Mouse (Mus musculus) neural tube, embryonic 11.5 days (tissue): ENCODE results near the gene Coa3. TPM values are rescaled to one million over a fixed set of nuclear protein-coding genes. Genes with fewer than 3 reads are reported as not detected.

ENCODE experiments used
- ATAC-seq: fragments of 200-750 bp; cut with Nextera tagmentation; 2 replicates; pipeline ENCODE4 v1.8.0; 2017; ENCODE audit warnings: moderate number of reproducible peaks, mild to moderate bottlenecking, moderate TSS enrichment, moderate library complexity; ENCODE audit not compliant: insufficient read depth, low FRiP score, low TSS enrichment
- DNase-seq: peaks from one replicate; pipeline ENCODE4 v3.0.0-alpha.2; 2015; ENCODE audit warnings: low spot score
- H3K27ac ChIP-seq: fragments of 300-500 bp; sonication (generic); 2 replicates; pipeline ENCODE4 v1.5.1; 2014; ENCODE audit warnings: low read depth, mild to moderate bottlenecking, low read length
- H3K27me3 ChIP-seq: fragments of 300-500 bp; sonication (generic); 2 replicates; pipeline ENCODE4 v1.6.1; 2014; ENCODE audit warnings: mild to moderate bottlenecking, low read length, mixed read lengths; ENCODE audit not compliant: control insufficient read depth, insufficient read depth
- H3K36me3 ChIP-seq: fragments of 300-500 bp; sonication (generic); 2 replicates; pipeline ENCODE4 v1.6.1; 2014; ENCODE audit warnings: mild to moderate bottlenecking, low read length, moderate library complexity, mixed read lengths; ENCODE audit not compliant: control insufficient read depth, insufficient read depth
- H3K4me1 ChIP-seq: fragments of 300-500 bp; sonication (generic); 2 replicates; pipeline ENCODE4 v1.6.1; 2014; ENCODE audit warnings: low read length, mixed read lengths; ENCODE audit not compliant: control insufficient read depth, insufficient read depth
- H3K4me2 ChIP-seq: fragments of 300-500 bp; sonication (generic); 2 replicates; pipeline ENCODE4 v1.6.1; 2014; ENCODE audit warnings: low read depth, mild to moderate bottlenecking, moderate library complexity
- H3K4me3 ChIP-seq: fragments of 300-500 bp; sonication (generic); 2 replicates; pipeline ENCODE4 v1.5.1; 2014; ENCODE audit warnings: low read depth, low read length
- H3K9ac ChIP-seq: fragments of 300-500 bp; sonication (generic); 2 replicates; pipeline ENCODE4 v1.6.1; 2014; ENCODE audit warnings: mild to moderate bottlenecking, low read length
- H3K9me3 ChIP-seq: fragments of 300-500 bp; sonication (generic); 2 replicates; pipeline ENCODE4 v1.6.1; 2016; ENCODE audit warnings: low read length; ENCODE audit not compliant: control insufficient read depth
- WGBS: fragments of 180-500 bp; shearing (Covaris S2); extraction: QIAGEN DNeasy Blood & Tissue Kit; methylation state at CpG from one replicate; pipeline ENCODE4 v1.1.7; 2014; 5-methylcytosine and 5-hydroxymethylcytosine counted together
- polyA plus RNA-seq: library from polyadenylated mRNA; unstranded; fragments of >200 nt; fragmentation: Nextera tagmentation; extraction: Ambion mirVana; gene quantifications from 2 replicates; pipeline ENCODE4 v1.2.1, GENCODE M21; 2014

Gene Coa3
- polyA plus RNA-seq, 1 experiment from 2014 or later, result 196 TPM

GRCm38 (mm10) chr11:101251031-101251430, 27.9 kb downstream of the Coa3 start:
- no peak for ATAC-seq
- 77% methylated on average over 2 of the region's 2 CpGs for WGBS

GRCm38 (mm10) chr11:101248258-101248994, 30.5 kb downstream of the Coa3 start:
- Histone ChIP-seq H3K4me2 (no peak overlapping the region), H3K36me3 (no peaks in the 10 kb centered on the region), H3K27me3 (peaks cover 19% of the 10 kb centered on the region), H3K9ac (no peak overlapping the region), H3K4me1 (peaks cover 13% of the 10 kb centered on the region), H3K4me3 (no peak overlapping the region), H3K9me3 (no peaks in the 10 kb centered on the region), H3K27ac (no peak overlapping the region)
- no peak for ATAC-seq
- 32% methylated on average over 14 of the region's 14 CpGs for WGBS
- peak; percentile 72 for DNase-seq

More at GRCm38 (mm10) chr11:101251031-101251430, 27.9 kb downstream of the Coa3 start:
- Histone ChIP-seq H3K36me3 (no peaks in the 10 kb centered on the region), H3K4me2 (no peak overlapping the region), H3K27me3 (peaks cover 14% of the 10 kb centered on the region), H3K4me3 (no peak overlapping the region), H3K4me1 (peaks cover 18% of the 10 kb centered on the region), H3K9me3 (no peaks in the 10 kb centered on the region), H3K27ac (no peak overlapping the region), H3K9ac (no peak overlapping the region)
- no peak for DNase-seq

- Histone ChIP-seq H3K4me2 (peak overlapping the region; percentile 95; the same call in 1 of the 2 replicates), H3K27me3 (peaks cover 19% of the 10 kb centered on the region), H3K27ac (no peak overlapping the region), H3K9me3 (no peaks in the 10 kb centered on the region), H3K4me1 (peaks cover 10% of the 10 kb centered on the region), H3K36me3 (no peaks in the 10 kb centered on the region), H3K9ac (no peak overlapping the region), H3K4me3 (no peak overlapping the region)
- ATAC-seq, result no peak
- 83% methylated on average over 6 of the region's 6 CpGs for WGBS
- no peak for DNase-seq
Observed at GRCm38 (mm10) chr11:101247521-101248030, 31.3 kb downstream of the Coa3 start.

GRCm38 (mm10) chr11:101246702-101247012, 32.3 kb downstream of the Coa3 start:
- Histone ChIP-seq H3K36me3 (no peaks in the 10 kb centered on the region), H3K9ac (peak overlapping the region; percentile 73), H3K4me1 (peaks cover 10% of the 10 kb centered on the region), H3K9me3 (no peaks in the 10 kb centered on the region), H3K4me3 (peak overlapping the region; percentile 59), H3K27ac (0 out of 2 replicates have a peak overlapping the region, but pooled peaks have one; percentile 27), H3K4me2 (peak overlapping the region; percentile 95), H3K27me3 (peaks cover 19% of the 10 kb centered on the region)
- no peak; the same call in 1 of the 2 replicates for ATAC-seq
- WGBS, result 9% methylated on average over 7 of the region's 7 CpGs
- no peak for DNase-seq

GRCm38 (mm10) chr11:101245855-101246701, 32.8 kb downstream of the Coa3 start, which contains the start of gene Ramp2:
Gene Ramp2 (plus strand): TSS chr11:101246028.
- Histone ChIP-seq H3K4me3 (peak within 1 kb of the TSS; percentile 59), H3K9ac (peak within 1 kb of the TSS; percentile 73), H3K9me3 (no peaks in the 10 kb centered on the region), H3K27me3 (peaks cover 19% of the 10 kb centered on the region), H3K4me2 (peak within 1 kb of the TSS; percentile 95), H3K4me1 (peaks cover 10% of the 10 kb centered on the region), H3K27ac (0 out of 2 replicates have a peak within 1 kb of the TSS, but pooled peaks have one; percentile 27), H3K36me3 (no peaks in the 10 kb centered on the region)
- under 1% methylated on average over 62 of the region's 63 CpGs for WGBS
- DNase-seq, result peak; percentile 57
- ATAC-seq, result peak; percentile 55; the same call in 1 of the 2 replicates

- no peak for ATAC-seq
- WGBS, result 20% methylated on average over 4 of the region's 4 CpGs
- H3K4me1 ChIP-seq, result peaks cover 10% of the 10 kb centered on the region
- DNase-seq, result no peak
- H3K4me3 ChIP-seq, result no peak overlapping the region
- H3K27me3 ChIP-seq, result peaks cover 19% of the 10 kb centered on the region
- H3K9me3 ChIP-seq, result no peaks in the 10 kb centered on the region
- no peaks in the 10 kb centered on the region for H3K36me3 ChIP-seq
- H3K9ac ChIP-seq, result no peak overlapping the region
- H3K4me2 ChIP-seq, result no peak overlapping the region; the same call in 1 of the 2 replicates
- no peak overlapping the region for H3K27ac ChIP-seq
Observed at GRCm38 (mm10) chr11:101245071-101245470, 33.8 kb downstream of the Coa3 start.

GRCm38 (mm10) chr11:101238071-101238647, 40.8 kb downstream of the Coa3 start:
- H3K9ac ChIP-seq, result no peak overlapping the region
- no peak overlapping the region for H3K27ac ChIP-seq
- no peak overlapping the region for H3K4me2 ChIP-seq
- H3K9me3 ChIP-seq, result no peaks in the 10 kb centered on the region
- ATAC-seq (no peak), DNase-seq (no peak)
- 56% methylated on average over 5 of the region's 5 CpGs for WGBS
- H3K4me1 ChIP-seq, result no peaks in the 10 kb centered on the region
- no peaks in the 10 kb centered on the region for H3K27me3 ChIP-seq
- H3K36me3 ChIP-seq, result no peaks in the 10 kb centered on the region
- no peak overlapping the region for H3K4me3 ChIP-seq

GRCm38 (mm10) chr11:101236782-101237181, 42.1 kb downstream of the Coa3 start:
- Histone ChIP-seq H3K9me3 (no peaks in the 10 kb centered on the region), H3K4me3 (no peak overlapping the region), H3K27ac (no peak overlapping the region), H3K27me3 (no peaks in the 10 kb centered on the region), H3K4me2 (no peak overlapping the region), H3K36me3 (no peaks in the 10 kb centered on the region), H3K4me1 (no peaks in the 10 kb centered on the region), H3K9ac (no peak overlapping the region)
- no peak for DNase-seq
- WGBS, result 91% methylated on average over 5 of the region's 5 CpGs
- no peak for ATAC-seq
